Mouse (Mus musculus) lung, postnatal 14 days (tissue): ENCODE results near the gene Obp2b.

ENCODE experiments used
- DNase-seq: peaks from one replicate; pipeline ENCODE4 v3.0.0; 2021

Obp2b gene

GRCm38 (mm10) chr2:25780921-25781320, 44.1 kb downstream of the Obp2b start:
- no peak for DNase-seq

- no peak for DNase-seq
Measured at GRCm38 (mm10) chr2:25781957-25782356, 45.1 kb downstream of the Obp2b start, which contains the start of gene Gm13539. Gene Gm13539, plus strand, starts transcription at chr2:25782257.

GRCm38 (mm10) chr2:25785573-25786322, 48.9 kb downstream of the Obp2b start:
- DNase-seq, result no peak

GRCm38 (mm10) chr2:25789092-25789491, 52.3 kb downstream of the Obp2b start:
- no peak for DNase-seq
